Mouse (Mus musculus): Measurements from ENCODE around the gene Cenpe.
A peak's percentile ranks its signal among the peaks of the same experiment; 100 is the strongest.

Gene Cenpe

DNA sequence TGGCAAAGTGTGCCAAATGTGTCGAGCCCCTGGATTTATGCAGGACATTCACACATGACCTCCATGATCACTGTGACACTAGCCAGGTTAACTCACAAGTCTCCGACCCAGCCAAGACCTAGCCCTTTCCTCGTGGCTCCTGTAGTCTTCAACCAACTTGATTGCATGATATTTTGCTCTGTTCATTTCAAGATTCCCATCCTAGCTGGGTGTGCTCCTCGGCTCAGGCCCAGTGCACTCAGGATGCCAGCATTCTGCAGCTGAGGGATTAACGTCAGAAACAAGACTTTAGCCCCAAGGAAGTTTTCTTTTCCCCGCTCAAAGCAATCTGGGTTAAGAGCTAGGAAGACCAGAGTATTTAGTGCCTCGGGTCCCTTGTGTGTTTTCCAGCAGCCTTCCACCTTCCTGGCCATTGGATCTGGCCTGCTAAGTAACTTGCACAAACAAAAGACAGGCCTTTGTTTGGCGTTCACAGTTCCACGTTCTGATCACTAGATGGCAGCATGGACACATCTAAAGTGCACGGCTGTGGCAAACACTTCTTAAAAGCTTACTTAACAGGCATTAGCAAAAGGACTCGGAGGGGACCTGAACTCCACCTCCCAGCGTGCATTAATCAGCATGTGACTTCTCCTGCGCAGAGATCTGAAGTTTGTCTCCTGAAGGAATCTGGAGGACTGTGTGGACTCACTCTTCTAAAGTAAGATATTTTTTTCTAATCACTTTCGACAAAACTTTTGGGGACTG lies 68.5 kb downstream of the Cenpe start, which contains the start of gene Bdh2:
Gene Bdh2, plus strand, starts transcription at position 553 of the 747 bp plus-strand sequence.
- peak; percentile 78 for DNase-seq (ENCODE audit: low read depth, low spot score)

DNA sequence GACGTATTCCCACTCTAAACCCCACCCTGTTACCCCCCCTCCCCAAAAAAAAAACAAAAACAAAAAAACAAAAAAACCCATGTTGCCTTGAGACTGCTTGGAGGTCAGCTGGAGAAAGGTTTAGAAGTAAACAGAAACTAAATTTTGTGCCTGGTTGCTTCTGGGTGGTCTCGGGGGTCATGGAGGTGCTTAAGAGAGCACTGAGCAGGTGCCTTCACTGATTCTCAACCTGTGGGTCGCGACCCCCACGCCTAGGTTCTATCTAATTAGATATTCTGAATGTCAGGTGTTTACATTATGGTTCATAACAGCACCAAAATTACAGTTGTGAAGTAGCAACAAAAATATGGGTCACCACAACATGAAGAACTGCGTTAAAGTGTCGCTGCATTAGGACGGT lies 69.4 kb downstream of the Cenpe start:
- no peak for DNase-seq (ENCODE audit: low read depth, low spot score)

DNA sequence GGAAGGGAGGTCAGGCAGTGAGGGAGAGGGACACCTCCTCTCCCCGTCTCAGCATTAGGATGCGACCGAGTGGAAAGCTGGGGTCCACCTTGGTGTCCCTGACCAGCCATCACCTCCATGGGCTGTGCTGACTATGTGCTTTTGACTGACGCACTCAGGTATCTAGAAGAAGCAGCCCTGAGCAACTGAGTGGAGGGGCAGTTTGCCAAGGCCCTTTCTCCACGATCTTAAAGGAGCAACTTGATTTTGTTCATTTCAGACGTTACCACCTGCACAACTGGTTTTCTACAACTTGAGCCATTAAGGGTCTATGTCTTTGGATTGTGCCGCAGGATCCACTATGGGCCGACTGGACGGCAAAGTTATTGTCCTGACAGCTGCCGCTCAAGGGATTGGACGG lies 72.9 kb downstream of the Cenpe start:
- DNase-seq (ENCODE audit: low read depth, low spot score): no peak

DNA sequence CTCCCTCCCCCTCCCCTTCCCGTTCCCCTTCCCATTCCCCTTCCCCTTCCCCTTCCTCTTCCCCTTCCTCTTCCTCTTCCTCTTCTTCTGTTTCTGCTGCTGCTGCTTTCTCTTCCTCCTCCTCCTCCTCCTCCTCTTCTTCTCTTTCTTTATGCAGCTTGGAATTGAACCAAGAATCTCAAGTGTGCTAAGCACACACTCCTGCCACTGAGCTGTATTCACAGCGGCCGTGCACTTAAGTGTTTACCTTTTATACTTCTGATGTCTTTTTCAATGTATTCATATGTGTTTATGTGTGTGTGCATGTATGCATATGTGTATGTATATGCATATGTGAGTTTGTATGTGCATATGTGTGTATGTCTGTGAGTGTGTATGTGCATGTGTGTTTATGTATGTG lies 73.5 kb downstream of the Cenpe start:
- DNase-seq (ENCODE audit: low read depth, low spot score): no peak

DNA sequence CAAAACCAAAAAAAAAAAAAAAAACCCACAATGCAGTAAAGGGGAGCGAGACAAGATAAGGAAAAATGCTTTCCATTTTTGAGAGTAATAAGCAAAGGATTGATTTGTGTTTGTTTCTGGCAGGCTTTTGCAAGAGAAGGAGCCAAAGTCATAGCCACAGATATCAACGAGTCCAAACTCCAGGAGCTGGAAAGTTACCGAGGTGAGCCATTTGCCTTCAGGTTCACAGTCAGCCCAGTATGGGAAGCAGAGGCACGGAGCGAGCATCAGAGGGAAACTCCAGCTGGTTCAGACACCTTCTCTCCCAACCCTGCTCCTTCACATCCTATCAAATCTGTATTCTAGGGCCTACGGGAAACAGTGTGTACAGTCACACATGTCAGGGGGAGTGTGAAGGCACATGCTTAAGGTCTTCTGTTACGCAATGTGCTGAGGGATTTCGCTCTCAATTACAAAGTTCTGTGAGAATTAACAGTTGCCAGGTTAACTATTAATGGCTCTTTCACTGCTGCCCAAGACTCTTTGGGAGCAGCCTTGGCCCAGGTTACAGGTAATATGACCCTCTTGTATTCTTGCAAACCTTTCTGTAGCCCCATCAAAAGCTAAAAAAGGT lies 75.9 kb downstream of the Cenpe start:
- DNase-seq (ENCODE audit: low read depth, low spot score): no peak

DNA sequence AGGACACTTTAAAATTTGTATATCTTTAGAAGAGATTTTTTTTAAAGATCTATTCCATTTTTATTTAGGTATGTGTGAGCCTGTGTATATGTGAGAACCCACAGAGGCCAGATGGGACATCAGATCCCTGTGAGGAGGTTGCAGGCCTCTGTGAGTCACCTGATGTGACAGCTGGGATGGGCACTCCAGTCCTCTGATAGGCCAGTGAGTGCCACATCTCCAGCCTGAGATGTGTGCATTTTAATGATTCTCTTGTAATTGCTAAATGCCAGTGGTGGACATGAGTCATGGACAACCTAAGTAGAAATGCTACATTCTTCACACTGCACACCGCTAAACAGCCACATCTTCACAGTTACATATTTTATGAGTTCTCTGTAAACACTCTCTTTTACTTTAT lies 76.8 kb downstream of the Cenpe start:
- no peak for DNase-seq (ENCODE audit: low read depth, low spot score)

DNA sequence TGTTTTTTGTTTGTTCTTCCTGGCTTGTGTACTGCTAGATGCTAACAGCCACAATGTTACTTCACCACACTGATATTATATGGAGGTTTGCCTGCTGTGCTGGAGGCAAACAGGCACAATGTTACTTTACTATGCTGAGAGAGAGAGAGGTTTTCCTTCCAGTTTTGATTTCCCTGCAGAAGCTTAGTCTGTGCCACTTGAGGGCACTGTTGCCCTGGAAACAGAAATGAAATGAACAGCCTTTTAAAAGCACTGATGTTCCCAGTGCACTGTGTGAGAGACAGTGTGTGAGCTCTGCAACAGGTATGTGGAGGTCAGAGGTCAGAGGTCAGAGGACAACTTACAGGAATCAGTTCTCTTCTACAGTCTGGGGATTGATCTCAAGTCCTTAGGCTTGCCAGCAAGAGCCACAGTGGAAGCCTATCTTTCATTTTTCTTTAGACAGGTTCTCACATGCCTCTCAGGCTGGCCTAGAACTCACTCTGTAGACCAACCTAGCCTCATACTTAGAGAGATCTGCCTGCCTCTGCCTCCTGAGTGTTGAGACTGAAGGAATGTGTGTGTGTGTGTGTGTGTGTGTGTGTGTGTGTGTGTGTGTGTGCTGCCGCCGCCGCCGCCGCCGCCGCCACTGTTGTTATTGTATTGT lies 78.0 kb downstream of the Cenpe start:
- DNase-seq (ENCODE audit: low read depth, low spot score): peak; percentile 40

DNA sequence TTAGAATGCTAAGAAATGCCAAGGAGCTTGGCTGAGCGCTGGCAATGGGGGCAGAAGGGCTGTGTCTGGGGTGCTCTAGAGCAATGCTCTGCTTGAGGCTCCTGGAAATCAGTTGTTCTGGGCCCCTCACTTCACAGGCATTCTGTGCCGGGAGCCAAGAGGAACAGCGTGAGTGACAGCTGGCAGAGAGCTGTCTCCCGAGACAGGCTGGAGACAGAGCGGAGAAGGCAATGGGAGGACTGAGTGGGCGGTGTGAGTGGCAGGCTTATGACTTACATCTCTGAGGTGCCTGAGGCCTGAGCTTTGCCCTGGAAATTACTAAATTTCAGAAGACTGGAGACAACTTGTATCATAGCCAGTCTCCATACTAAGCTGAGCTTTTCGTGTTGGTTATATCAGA lies 81.4 kb downstream of the Cenpe start:
- DNase-seq (ENCODE audit: low read depth, low spot score): no peak

DNA sequence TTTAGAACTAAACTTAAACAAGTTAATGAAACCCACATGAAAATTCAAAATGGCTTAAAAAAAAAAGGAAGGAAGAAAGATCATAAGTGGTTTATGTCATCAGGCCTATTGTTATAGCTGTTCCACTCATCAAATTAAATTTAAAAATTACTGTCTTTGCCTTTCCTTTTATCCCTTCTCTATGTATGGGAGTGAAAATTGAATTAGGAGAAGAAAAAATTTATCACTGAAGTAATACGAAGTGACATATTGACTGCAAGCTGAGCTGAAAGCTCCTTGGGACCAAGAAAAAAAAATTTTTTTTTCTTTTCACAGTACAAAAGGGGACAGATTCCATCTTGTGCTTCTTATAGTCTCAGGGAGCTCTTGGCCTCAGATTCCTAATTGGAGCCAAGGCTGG lies 83.2 kb downstream of the Cenpe start:
- no peak for DNase-seq (ENCODE audit: low read depth, low spot score)

DNA sequence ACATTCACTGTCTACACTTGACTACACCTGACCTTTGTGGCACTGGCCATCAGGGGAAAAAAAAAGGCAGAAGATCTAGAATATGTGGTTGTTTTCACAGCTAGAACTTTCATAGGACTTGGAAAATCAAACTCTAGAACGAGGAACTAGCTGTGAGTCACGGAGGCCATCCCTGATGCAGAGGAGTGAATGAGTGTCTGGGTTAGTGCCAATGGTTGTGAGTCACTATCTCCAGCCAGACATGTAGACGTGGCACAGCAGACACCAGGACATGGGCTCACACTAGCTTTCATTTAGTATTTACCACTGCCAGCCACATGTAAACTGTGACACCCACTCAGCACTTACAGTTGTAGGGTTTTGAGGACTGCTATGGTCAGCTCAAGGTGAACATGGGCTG lies 86.2 kb downstream of the Cenpe start:
- no peak for DNase-seq (ENCODE audit: low read depth, low spot score)

DNA sequence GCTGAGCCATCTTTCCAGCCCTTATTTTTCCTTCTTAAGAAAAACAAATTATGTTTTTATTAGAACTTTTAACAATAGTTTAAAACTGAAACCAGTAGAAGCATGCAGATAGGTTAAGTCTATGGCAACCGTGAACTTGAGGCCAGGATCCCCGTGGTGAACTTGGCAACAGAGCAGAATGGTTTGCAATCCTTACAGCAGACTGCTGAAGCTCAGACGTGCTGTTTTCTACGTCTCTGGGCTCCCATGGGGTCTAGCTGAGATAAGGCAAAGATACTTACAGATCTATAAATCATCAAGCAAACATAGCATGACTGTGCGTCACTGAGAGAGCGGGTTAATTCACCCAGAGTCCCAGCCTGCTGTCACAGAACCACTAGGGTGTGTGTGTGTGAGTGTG lies 87.7 kb downstream of the Cenpe start:
- DNase-seq (ENCODE audit: low read depth, low spot score): no peak

DNA sequence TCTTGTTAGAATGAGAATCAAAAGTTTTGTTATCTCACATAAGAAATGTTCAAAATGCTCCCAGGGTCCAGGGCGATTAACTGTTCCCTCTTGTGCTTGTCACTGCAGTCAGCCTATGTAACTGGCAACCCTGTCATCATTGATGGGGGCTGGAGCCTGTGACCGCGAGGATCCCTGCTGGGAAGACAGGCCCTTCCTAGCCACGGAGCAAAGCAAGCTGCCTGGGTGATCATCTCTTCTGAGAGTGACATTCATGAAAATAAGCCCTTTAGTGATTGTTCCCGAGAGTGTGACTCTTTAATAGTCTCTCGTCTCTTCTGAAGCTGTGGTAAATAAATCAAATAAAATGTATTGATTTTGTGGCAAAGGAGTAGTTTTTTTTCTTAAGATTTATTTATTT lies 91.7 kb downstream of the Cenpe start:
- DNase-seq (ENCODE audit: low read depth, low spot score): no peak

DNA sequence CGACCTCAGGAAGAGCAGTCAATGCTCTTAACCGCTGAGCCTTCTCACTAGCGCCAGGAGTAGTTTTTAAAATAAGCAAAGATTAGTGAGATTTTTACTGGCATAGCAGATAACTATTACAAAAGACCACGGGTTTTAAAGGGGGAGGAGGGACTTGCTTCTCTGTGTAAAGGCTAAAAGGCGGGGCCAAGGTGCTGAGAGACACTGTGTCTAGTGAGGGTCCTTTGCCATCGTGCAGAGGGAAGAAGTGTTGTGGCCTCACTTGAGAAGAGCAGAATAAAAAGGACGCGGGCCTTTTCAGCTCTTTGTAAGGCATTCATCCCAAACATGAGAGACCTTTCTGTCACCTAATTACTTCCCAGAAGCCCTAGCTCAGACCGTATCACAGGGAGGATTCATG lies 92.2 kb downstream of the Cenpe start:
- DNase-seq (ENCODE audit: low read depth, low spot score): no peak

DNA sequence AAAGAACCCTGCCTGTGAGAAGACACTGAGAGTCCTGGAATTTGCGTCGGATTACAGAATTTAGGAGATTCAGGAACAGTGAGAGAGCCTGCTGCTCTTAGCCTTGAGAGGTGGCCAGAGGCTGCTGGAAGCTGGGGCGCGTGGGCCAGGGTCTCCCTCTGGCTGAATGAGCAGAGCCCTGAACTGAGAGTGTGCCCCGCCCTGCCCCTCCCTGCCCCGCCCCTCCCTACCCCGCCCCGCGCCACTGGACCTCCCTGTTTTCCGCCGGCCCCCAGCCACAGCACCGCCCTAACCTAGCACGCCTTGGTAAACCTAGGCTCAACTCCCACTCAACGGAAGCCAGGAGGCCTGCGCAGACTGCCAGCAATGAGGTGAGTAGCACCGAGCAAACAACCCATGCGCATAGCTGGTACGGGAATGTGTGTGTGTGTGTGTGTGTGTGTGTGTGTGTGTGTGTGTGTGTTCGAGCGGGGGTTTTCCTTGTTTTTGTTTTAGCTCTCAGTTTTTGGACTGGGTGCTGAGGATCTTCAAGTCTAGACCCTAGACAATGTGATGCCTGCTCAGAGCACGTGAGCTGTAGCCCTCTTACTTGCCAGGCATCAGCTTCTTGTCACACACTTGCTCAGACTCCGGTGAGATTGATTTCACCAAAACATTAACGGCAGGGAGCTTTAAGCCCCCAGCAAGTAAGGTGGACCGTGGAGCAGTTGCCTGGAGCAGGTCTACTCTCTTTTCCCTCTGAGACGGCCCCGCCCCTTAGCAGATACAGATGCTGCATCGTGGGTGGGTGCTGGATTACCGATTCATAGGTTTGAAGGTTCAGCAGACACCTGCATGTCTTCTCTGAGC lies 95.3 kb downstream of the Cenpe start, which contains the start of gene Slc9b2:
Gene Slc9b2, plus strand, starts transcription at position 290 of the 849 bp plus-strand sequence.
- no peak for DNase-seq (ENCODE audit: low read depth, low spot score)

DNA sequence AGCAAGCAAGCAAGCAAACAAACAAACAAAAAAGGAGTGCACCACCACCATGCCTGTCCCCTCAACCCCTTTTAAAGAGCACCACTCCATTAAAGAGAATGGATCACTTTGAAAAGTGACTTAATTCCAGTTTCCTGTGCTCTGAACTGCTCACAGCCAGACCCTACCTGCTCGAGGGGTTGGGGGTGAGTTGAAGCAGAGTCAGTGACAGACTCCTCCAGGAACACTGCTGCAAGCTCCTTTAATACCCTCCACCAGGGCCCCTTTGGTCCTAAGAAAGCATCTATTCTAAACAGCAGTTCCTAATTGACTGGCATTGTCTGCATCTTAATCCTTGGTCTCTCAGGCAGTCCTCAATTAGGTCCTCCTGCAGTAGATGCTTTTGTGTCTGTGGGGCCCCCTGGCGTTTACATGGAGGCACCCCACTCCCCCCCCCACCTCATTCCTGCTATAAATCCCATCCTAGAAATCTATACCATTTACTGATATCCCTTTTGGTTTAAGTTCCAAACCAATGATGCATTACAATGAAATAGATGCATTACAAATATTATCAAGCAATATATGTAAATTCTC lies 100.7 kb downstream of the Cenpe start:
- DNase-seq (ENCODE audit: low read depth, low spot score): no peak

DNA sequence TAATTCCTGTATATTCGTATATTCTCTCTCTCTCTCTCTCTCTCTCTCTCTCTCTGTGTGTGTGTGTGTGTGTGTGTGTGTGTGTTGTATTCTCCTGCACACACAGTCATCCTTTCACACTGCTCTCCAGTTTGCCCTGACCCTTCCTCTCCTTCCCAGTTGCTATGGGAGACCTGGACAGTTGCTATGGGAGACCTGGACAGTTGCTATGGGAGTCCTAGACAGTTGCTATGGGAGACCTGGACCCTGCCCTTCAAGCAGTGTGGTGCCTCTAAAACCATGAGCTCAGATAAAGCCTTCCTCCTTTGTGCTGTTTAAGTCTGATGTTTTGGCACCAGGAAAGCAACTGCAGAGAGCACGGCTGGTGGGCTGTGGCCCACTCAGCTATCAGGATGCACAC lies 101.4 kb downstream of the Cenpe start:
- DNase-seq (ENCODE audit: low read depth, low spot score): no peak

DNA sequence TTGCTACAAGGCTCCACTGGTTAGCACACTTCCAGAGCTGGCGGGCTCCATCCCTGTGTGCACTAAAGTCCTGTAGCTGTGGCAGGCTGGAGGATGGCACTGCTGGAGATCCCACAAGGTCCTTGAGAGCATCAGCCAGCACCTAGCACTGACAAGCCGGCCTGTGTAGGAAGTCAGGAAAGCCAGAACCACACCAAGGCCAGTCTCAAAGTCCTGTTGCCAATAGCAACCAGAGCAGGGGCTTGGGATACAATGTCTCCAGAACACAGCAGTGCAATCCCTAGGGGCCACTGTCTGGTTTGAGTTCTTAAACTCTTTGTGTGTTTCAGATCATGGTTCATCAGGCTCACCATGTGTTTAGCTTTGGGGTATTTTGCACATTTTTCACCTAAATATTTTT lies 102.5 kb downstream of the Cenpe start:
- no peak for DNase-seq (ENCODE audit: low read depth, low spot score)

DNA sequence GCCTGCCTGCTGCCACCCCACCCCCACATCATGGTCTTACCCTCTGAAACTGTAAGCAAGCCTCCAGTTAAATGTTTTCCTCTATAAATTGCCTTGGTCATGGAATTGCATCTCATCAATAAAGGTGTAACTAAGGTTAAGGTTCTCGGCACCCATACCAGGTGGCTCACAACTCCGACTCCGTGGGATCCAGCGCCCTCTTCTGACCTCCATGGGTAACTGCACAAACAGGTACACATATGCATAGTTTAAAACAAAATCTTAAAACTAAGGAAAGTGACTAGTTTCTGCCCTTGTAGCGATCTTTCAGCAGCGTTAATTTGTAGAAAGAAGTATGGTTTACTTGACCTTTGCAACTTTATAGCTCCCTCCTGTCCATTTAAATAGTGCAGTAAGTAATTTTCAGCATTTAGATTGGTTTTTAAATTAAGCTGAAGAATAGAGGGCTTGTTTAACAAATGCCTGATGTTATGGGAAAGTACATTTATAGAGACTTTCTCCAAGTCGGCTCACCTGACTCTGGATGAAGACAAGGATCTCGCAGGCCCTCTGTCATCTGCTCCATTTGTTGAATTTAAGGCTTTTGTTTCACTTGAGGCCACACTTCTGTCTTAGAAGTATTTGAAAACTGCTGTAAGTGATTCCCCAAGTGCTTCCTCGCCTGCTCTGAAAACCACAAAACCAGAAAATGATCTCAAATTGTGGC lies 103.5 kb downstream of the Cenpe start:
- no peak for DNase-seq (ENCODE audit: low read depth, low spot score)

DNA sequence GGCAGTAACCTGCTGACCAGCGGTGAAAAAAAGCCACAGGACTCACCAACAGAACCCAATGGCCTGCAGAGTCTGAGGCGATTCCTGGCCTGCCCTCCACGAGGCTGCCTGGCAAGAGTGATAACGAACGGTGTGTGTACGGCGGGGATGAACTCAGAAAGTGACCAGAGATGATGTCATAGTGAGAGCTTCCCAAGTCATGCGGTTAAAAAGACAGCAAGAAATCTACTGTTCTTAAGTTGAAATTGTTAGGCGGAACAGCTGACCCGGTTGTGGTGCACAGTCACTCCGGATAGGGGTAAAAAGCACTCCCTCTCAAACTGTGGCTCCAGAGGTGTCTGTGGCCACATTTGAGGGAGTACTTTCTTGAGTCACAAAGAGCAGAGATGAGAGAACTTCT lies 106.0 kb downstream of the Cenpe start:
- no peak for DNase-seq (ENCODE audit: low read depth, low spot score)

All from retina, adult 2 months (tissue).